Mouse (Mus musculus) hindbrain, embryonic 16.5 days (tissue): Measurements from ENCODE around the gene Tmem126a. TPM values are rescaled to one million over a fixed set of nuclear protein-coding genes. Genes with fewer than 3 reads are reported as not detected.

ENCODE experiments used
- ATAC-seq: fragments of 200-750 bp; cut with Nextera tagmentation; 2 replicates; pipeline ENCODE4 v1.8.0; 2017; ENCODE audit warnings: moderate TSS enrichment, moderate library complexity
- H3K27ac ChIP-seq: fragments of 300-500 bp; sonication (generic); 2 replicates; pipeline ENCODE4 v1.5.1; 2014; ENCODE audit warnings: low read depth, mild to moderate bottlenecking, control low read depth, low read length, moderate library complexity
- H3K27me3 ChIP-seq: fragments of 300-500 bp; sonication (generic); replicated peaks from 2 replicates; pipeline ENCODE4 v1.6.1; 2014; ENCODE audit warnings: low read length; ENCODE audit not compliant: control insufficient read depth, insufficient read depth
- H3K36me3 ChIP-seq: fragments of 300-500 bp; sonication (generic); 2 replicates; pipeline ENCODE4 v1.6.1; 2014; ENCODE audit warnings: mild to moderate bottlenecking, low read length, moderate library complexity, mixed read lengths; ENCODE audit not compliant: control insufficient read depth, insufficient read depth
- H3K4me1 ChIP-seq: fragments of 300-500 bp; sonication (generic); 2 replicates; pipeline ENCODE4 v1.6.1; 2014; ENCODE audit warnings: low read depth, low read length; ENCODE audit not compliant: control insufficient read depth, insufficient read depth
- H3K4me2 ChIP-seq: fragments of 300-500 bp; sonication (generic); 2 replicates; pipeline ENCODE4 v1.6.1; 2014; ENCODE audit warnings: mild to moderate bottlenecking, low read length, control low read depth, moderate library complexity
- H3K4me3 ChIP-seq: fragments of 300-500 bp; sonication (generic); 2 replicates; pipeline ENCODE4 v1.5.1; 2014; ENCODE audit warnings: mild to moderate bottlenecking, low read length, control low read depth, moderate library complexity
- H3K9ac ChIP-seq: fragments of 300-500 bp; sonication (generic); 2 replicates; pipeline ENCODE4 v1.6.1; 2014; ENCODE audit warnings: low read depth, mild to moderate bottlenecking, control low read depth, low read length, moderate library complexity
- H3K9me3 ChIP-seq: fragments of 300-500 bp; sonication (generic); 2 replicates; pipeline ENCODE4 v1.6.1; 2014; ENCODE audit warnings: mild to moderate bottlenecking, low read length, moderate library complexity; ENCODE audit not compliant: control insufficient read depth
- WGBS: fragments of 180-500 bp; shearing (Covaris S2); extraction: QIAGEN DNeasy Blood & Tissue Kit; methylation state at CpG from one replicate; pipeline ENCODE4 v1.1.7; 2014; 5-methylcytosine and 5-hydroxymethylcytosine counted together
- polyA plus RNA-seq: library from polyadenylated mRNA; unstranded; fragments of >200 nt; fragmentation: Nextera tagmentation; extraction: Ambion mirVana; gene quantifications from 2 replicates; pipeline ENCODE4 v1.2.1, GENCODE M21; 2015

Gene Tmem126a
- polyA plus RNA-seq, 1 experiment from 2014 or later = 136 TPM

- Histone ChIP-seq H3K4me3 (peak within 1 kb of the TSS; percentile 51), H3K4me1 (peaks cover 6% of the 10 kb centered on the region), H3K27ac (peak within 1 kb of the TSS; percentile 68; the same call in 1 of the 2 replicates), H3K4me2 (peak within 1 kb of the TSS; percentile 87), H3K9ac (peak within 1 kb of the TSS; percentile 65), H3K9me3 (no peaks in the 10 kb centered on the region), H3K36me3 (no peaks in the 10 kb centered on the region), H3K27me3 (no peaks in the 10 kb centered on the region)
- WGBS = 21% methylated on average over 29 of the region's 29 CpGs
- peak; percentile 100 for ATAC-seq
Measured at GRCm38 (mm10) chr7:90426020-90427001, 30.7 kb downstream of the Tmem126a start, which contains the start of gene Ccdc89. Ccdc89 (plus strand) TSS chr7:90426577.

- no peak overlapping the region for H3K4me2 ChIP-seq
- H3K27ac ChIP-seq = no peak overlapping the region
- no peaks in the 10 kb centered on the region for H3K36me3 ChIP-seq
- no peaks in the 10 kb centered on the region for H3K4me1 ChIP-seq
- H3K27me3 ChIP-seq = no peaks in the 10 kb centered on the region
- 51% methylated on average over 3 of the region's 3 CpGs for WGBS
- no peak overlapping the region for H3K4me3 ChIP-seq
- H3K9me3 ChIP-seq = no peaks in the 10 kb centered on the region
- no peak for ATAC-seq
- H3K9ac ChIP-seq = no peak overlapping the region
Measured at GRCm38 (mm10) chr7:90409934-90410333, 47.1 kb downstream of the Tmem126a start.

Other genes starting within 250 kb of the Tmem126a start
- gene Ccdc83, start 191.5 kb downstream of the Tmem126a start, polyA plus RNA-seq = not detected in 2 replicates
- gene Sytl2, start 155.0 kb downstream of the Tmem126a start, polyA plus RNA-seq = 7.8 and 7.9 TPM in 2 replicates
- 1.5 and 2.1 TPM in 2 replicates for gene Ccdc89, start 30.7 kb downstream of the Tmem126a start, polyA plus RNA-seq
- gene Crebzf, start 14.5 kb downstream of the Tmem126a start, polyA plus RNA-seq = 17.0 and 23.2 TPM in 2 replicates
- gene Tmem126b, start 18.8 kb upstream of the Tmem126a start, polyA plus RNA-seq = 48.0 and 48.1 TPM in 2 replicates
- 25.5 and 28.3 TPM in 2 replicates for gene Dlg2, start 19.4 kb upstream of the Tmem126a start, polyA plus RNA-seq